Mouse (Mus musculus): ENCODE results near the gene Cacna1c. TPM values are rescaled to one million over a fixed set of nuclear protein-coding genes. Genes with fewer than 3 reads are reported as not detected.

Cacna1c gene
- polyA plus RNA-seq, 1 experiment from 2014 or later: 0.23 TPM

DNA sequence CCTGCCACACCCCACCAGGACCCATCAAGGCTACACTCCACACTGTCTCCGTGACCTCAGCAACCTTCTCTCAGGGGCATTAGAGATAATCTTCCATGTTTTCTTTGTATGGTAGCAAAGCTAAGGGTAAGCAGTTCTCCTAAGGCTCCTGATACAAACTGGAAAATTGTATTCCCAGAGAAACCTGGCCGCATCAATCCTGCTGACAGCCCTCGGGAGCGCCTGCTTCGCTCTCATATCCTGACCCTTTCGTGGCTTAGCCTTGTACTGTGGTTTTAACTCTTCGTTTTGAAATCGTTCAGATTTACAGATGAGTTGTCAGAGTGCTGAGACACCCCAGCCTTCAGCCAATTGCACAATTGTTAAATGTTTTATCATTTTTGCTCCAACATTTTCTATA, 309.2 kb downstream of the Cacna1c start:
- H3K27ac ChIP-seq (ENCODE audit: low read depth): no peak overlapping the region
- H3K9me3 ChIP-seq (ENCODE audit: low read length): no peaks in the 10 kb centered on the region
- DNase-seq (no peak), ATAC-seq (no peak)
- TF ChIP-seq CTCF (IDR thresholded peaks at IDR 0.05; ENCODE audit: low read depth): no peak
- TF ChIP-seq EP300 (IDR thresholded peaks at IDR 0.05; ENCODE audit: low read depth): no peak
- no peak overlapping the region for H3K4me3 ChIP-seq (ENCODE audit: low read depth, low read length)
- H3K4me1 ChIP-seq (ENCODE audit: insufficient read depth): no peaks in the 10 kb centered on the region
- WGBS (ENCODE audit: insufficient replicate concordance): 64% methylated on average over 8 of the region's 8 CpGs
- H3K9ac ChIP-seq (replicated peaks): no peak overlapping the region
- H3K36me3 ChIP-seq (replicated peaks; ENCODE audit: insufficient read depth, low read length): no peaks in the 10 kb centered on the region
- H3K4me2 ChIP-seq (ENCODE audit: low read depth, low read length): no peak overlapping the region
- no peaks in the 10 kb centered on the region for H3K27me3 ChIP-seq (ENCODE audit: insufficient read depth, low read length)

DNA sequence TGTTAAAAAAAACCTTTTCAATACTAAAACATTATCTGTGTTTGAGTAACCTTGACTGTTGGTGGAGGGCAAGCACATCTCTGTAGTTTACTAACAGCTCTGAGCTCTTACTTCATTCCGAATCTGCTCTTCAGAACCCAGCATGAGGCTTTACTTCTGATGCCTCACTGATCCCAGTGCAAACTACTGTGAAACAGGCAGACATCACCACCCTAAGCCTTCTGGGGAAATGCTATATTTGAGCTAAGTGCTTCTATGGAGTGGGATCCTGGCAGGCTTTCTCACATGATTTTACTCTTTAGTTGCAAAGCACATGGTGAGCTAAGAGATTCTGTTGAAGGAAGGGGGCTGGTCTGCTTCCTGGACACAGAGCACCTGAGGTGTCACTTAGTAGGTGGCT, 311.3 kb downstream of the Cacna1c start:
- Histone ChIP-seq H3K4me1 (ENCODE audit: insufficient read depth) (no peaks in the 10 kb centered on the region), H3K4me2 (ENCODE audit: low read depth, low read length) (no peak overlapping the region), H3K9ac (replicated peaks) (no peak overlapping the region), H3K27ac (ENCODE audit: low read depth) (no peak overlapping the region), H3K36me3 (replicated peaks; ENCODE audit: insufficient read depth, low read length) (no peaks in the 10 kb centered on the region), H3K4me3 (ENCODE audit: low read depth, low read length) (no peak overlapping the region), H3K9me3 (ENCODE audit: low read length) (no peaks in the 10 kb centered on the region), H3K27me3 (ENCODE audit: insufficient read depth, low read length) (no peaks in the 10 kb centered on the region)
- WGBS (ENCODE audit: insufficient replicate concordance): 54% methylated on average over 1 of the region's 1 CpGs
- TF ChIP-seq CTCF (IDR thresholded peaks at IDR 0.05; ENCODE audit: low read depth) (no peak), EP300 (IDR thresholded peaks at IDR 0.05; ENCODE audit: low read depth) (no peak)
- DNase-seq (no peak), ATAC-seq (no peak)

DNA sequence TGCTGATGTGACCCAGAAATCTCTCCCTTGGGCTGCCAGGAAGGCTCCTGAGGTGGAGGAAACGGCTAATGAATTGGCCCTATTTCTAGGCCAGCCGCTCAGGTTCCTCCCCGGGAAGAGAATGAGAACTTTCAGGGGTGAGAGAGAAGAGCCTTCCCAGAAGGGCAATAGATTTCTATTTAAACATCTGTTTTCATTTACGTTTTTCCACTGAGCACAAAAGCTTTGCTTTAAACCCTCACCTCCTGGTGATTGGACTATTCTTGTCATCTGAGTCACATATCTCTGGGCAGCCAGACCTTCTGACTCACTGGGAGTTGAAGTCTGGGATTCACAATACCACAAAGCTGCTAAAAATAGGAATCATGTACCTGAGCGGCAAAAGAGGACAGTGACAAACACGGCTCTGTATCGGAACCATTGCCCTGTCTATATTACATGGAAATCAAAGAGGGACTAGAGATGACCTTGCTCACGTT, 312.1 kb downstream of the Cacna1c start:
- no peak overlapping the region for H3K27ac ChIP-seq (ENCODE audit: low read depth)
- 66% methylated on average over 8 of the region's 8 CpGs for WGBS (ENCODE audit: insufficient replicate concordance)
- H3K9ac ChIP-seq (replicated peaks): no peak overlapping the region
- no peak overlapping the region for H3K4me3 ChIP-seq (ENCODE audit: low read depth, low read length)
- H3K36me3 ChIP-seq (replicated peaks; ENCODE audit: insufficient read depth, low read length): no peaks in the 10 kb centered on the region
- no peak overlapping the region for H3K4me2 ChIP-seq (ENCODE audit: low read depth, low read length)
- H3K4me1 ChIP-seq (ENCODE audit: insufficient read depth): no peaks in the 10 kb centered on the region
- DNase-seq: no peak
- no peaks in the 10 kb centered on the region for H3K27me3 ChIP-seq (ENCODE audit: insufficient read depth, low read length)
- H3K9me3 ChIP-seq (ENCODE audit: low read length): no peaks in the 10 kb centered on the region
- ATAC-seq: no peak
- TF ChIP-seq EP300 (IDR thresholded peaks at IDR 0.05; ENCODE audit: low read depth) (no peak), CTCF (IDR thresholded peaks at IDR 0.05; ENCODE audit: low read depth) (no peak)

DNA sequence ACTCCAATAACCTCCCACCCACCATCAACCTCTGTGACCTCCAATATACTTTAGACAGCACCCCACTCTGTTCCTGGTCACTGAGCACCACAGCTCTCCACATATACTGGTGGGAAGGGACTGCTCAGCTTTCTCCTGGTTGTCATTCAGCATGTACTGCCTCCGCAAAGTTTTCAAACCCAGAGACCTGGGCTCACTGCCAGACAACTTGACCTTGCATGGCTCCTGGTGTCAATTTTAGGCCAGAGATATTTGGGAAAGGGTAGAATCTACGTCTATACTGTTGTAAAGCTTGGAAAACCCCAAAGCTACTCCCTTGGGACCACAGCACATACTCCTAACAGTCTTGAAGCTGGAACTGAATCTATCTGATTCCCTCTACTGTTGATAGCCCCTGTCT, 320.0 kb downstream of the Cacna1c start:
- Histone ChIP-seq H3K9me3 (ENCODE audit: low read length) (no peaks in the 10 kb centered on the region), H3K9ac (replicated peaks) (no peak overlapping the region), H3K4me1 (ENCODE audit: insufficient read depth) (no peaks in the 10 kb centered on the region), H3K4me2 (ENCODE audit: low read depth, low read length) (no peak overlapping the region), H3K36me3 (replicated peaks; ENCODE audit: insufficient read depth, low read length) (no peaks in the 10 kb centered on the region), H3K27me3 (ENCODE audit: insufficient read depth, low read length) (no peaks in the 10 kb centered on the region), H3K4me3 (ENCODE audit: low read depth, low read length) (no peak overlapping the region), H3K27ac (ENCODE audit: low read depth) (no peak overlapping the region)
- 45% methylated on average over 2 of the region's 2 CpGs for WGBS (ENCODE audit: insufficient replicate concordance)
- no peak for DNase-seq
- no peak for ATAC-seq
- TF ChIP-seq EP300 (IDR thresholded peaks at IDR 0.05; ENCODE audit: low read depth) (no peak), CTCF (IDR thresholded peaks at IDR 0.05; ENCODE audit: low read depth) (no peak)

DNA sequence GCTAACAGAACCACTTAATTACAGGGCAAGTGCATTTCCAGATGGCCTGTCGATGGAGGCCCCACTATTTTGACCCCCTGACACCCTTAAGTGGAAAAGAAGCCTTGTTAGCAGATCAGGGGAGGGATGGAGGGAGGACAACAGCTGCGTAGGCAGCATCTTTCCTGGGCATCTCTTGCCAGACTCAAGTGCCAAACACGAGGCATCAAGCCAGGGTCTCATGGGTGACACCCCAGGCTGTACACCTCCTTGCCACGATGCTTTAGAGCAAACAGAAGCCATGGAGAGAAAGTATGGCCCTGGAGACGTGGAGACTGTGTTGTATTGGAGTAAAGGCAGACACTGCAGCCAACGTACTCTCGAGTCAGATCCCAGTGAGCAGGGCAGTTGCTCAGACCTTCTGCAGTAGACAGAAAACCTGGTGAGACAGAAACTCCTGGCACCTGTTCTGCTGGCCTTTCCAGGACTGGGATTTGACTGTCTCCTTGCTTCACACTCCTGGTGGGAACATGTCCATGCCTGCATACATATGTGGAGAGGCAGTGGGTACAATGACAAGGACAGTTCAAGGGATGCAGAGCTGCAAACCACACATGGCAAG, 325.9 kb downstream of the Cacna1c start:
- Histone ChIP-seq H3K36me3 (replicated peaks; ENCODE audit: insufficient read depth, low read length) (no peaks in the 10 kb centered on the region), H3K4me3 (ENCODE audit: low read depth, low read length) (no peak overlapping the region), H3K9ac (replicated peaks) (no peak overlapping the region), H3K4me1 (ENCODE audit: insufficient read depth) (no peaks in the 10 kb centered on the region), H3K4me2 (ENCODE audit: low read depth, low read length) (no peak overlapping the region), H3K27ac (ENCODE audit: low read depth) (no peak overlapping the region), H3K27me3 (ENCODE audit: insufficient read depth, low read length) (no peaks in the 10 kb centered on the region), H3K9me3 (ENCODE audit: low read length) (no peaks in the 10 kb centered on the region)
- no peak for ATAC-seq
- TF ChIP-seq CTCF (IDR thresholded peaks at IDR 0.05; ENCODE audit: low read depth) (no peak), EP300 (IDR thresholded peaks at IDR 0.05; ENCODE audit: low read depth) (no peak)
- WGBS (ENCODE audit: insufficient replicate concordance): 67% methylated on average over 7 of the region's 7 CpGs
- DNase-seq: no peak

DNA sequence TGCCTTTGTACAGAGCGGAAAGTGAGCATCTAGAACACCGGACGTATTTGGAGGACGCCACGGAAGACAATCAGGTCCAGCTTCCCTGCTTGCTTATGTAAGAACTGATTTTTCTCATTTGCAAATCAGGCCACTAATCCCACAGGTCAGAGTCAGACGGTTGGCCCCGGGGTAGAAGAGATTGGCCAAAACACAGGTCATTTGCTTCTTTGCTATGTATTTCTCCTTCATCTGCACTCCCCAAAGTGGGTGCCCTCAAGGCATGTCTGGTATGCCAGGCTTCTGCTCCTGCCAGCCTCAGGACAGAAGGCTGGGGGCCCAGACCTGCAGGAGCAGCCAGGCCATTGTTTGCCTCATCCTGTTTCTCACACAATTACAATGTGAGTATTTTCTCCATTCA, 328.8 kb downstream of the Cacna1c start:
- Histone ChIP-seq H3K36me3 (replicated peaks; ENCODE audit: insufficient read depth, low read length) (no peaks in the 10 kb centered on the region), H3K9me3 (ENCODE audit: low read length) (no peaks in the 10 kb centered on the region), H3K27ac (ENCODE audit: low read depth) (no peak overlapping the region), H3K4me1 (ENCODE audit: insufficient read depth) (no peaks in the 10 kb centered on the region), H3K4me3 (ENCODE audit: low read depth, low read length) (no peak overlapping the region), H3K4me2 (ENCODE audit: low read depth, low read length) (no peak overlapping the region), H3K27me3 (ENCODE audit: insufficient read depth, low read length) (no peaks in the 10 kb centered on the region), H3K9ac (replicated peaks) (no peak overlapping the region)
- WGBS (ENCODE audit: insufficient replicate concordance): 84% methylated on average over 7 of the region's 7 CpGs
- no peak for ATAC-seq
- TF ChIP-seq CTCF (IDR thresholded peaks at IDR 0.05; ENCODE audit: low read depth) (no peak), EP300 (IDR thresholded peaks at IDR 0.05; ENCODE audit: low read depth) (no peak)
- DNase-seq: no peak

Data from liver, postnatal 0 days (tissue).